10 mouse cellular contexts compared by ENCODE assay signal in genomic region chr7:99707038-99707595, GRCm38 (mm10). TPM values are rescaled to one million over a fixed set of nuclear protein-coding genes. Genes with fewer than 3 reads are reported as not detected.
DNase-seq lines count a peak whose midpoint lies in the region; ATAC-seq and TF ChIP-seq lines count a peak whose summit lies in the region.
"Had no signal": no experiment of that assay in that cellular context is flagged by ENCODE, and none has a peak within 500 bp of the region (broad histone marks: within the 10 kb centered on the region; RNA-seq: fewer than 3 reads in every experiment).

No protein-coding gene starts in this region.

- no peaks in the 10 kb centered on the region for H3K36me3 ChIP-seq in hindbrain, embryonic 10.5 days
- no peaks in the 10 kb centered on the region for H3K36me3 ChIP-seq in hindbrain, embryonic 11.5 days (ENCODE audit: control insufficient read depth, insufficient read depth, low read length)
- H3K36me3 ChIP-seq in hindbrain, embryonic 15.5 days, result no peaks in the 10 kb centered on the region
- no peaks in the 10 kb centered on the region for H3K36me3 ChIP-seq in lung, embryonic 14.5 days (ENCODE audit: insufficient read depth)
- H3K36me3 ChIP-seq in thymus, adult 2 months (ENCODE audit: control insufficient read depth, insufficient read depth, low read length), result no peaks in the 10 kb centered on the region
- no peaks in the 10 kb centered on the region for H3K36me3 ChIP-seq in liver, embryonic 12.5 days
- H3K36me3 ChIP-seq: liver, embryonic 13.5 days had no signal

- ATAC-seq in hindbrain, embryonic 11.5 days (ENCODE audit: low FRiP score), result no peak
- no peak for ATAC-seq in hindbrain, embryonic 15.5 days (ENCODE audit: low FRiP score, low read depth)
- ATAC-seq in lung, embryonic 14.5 days (ENCODE audit: insufficient read depth), result no peak
- ATAC-seq in liver, embryonic 12.5 days, result no peak

- H3K27me3 ChIP-seq in hindbrain, embryonic 10.5 days (ENCODE audit: insufficient read depth, poor library complexity, severe bottlenecking), result peaks cover 10% of the 10 kb centered on the region; the same call in 1 of the 2 replicates
- H3K27me3 ChIP-seq in hindbrain, embryonic 11.5 days (ENCODE audit: control insufficient read depth, insufficient read depth, low read length), result no peaks in the 10 kb centered on the region
- no peaks in the 10 kb centered on the region for H3K27me3 ChIP-seq in hindbrain, embryonic 15.5 days
- H3K27me3 ChIP-seq in lung, embryonic 14.5 days (ENCODE audit: insufficient read depth, low read length), result no peaks in the 10 kb centered on the region
- H3K27me3 ChIP-seq in thymus, adult 2 months (ENCODE audit: control insufficient read depth, insufficient read depth, low read length), result no peaks in the 10 kb centered on the region
- H3K27me3 ChIP-seq in liver, embryonic 12.5 days (replicated peaks), result peaks cover 23% of the 10 kb centered on the region

- no peak for DNase-seq in hindbrain, embryonic 10.5 days (ENCODE audit: low spot score)
- DNase-seq in hindbrain, embryonic 11.5 days (ENCODE audit: low spot score), result no peak
- peak; percentile 77 for DNase-seq in adrenal gland, postnatal 10 days
- DNase-seq in lung, embryonic 14.5 days, result no peak
- no peak for DNase-seq in urinary bladder, postnatal 25 days (ENCODE audit: low spot score)
- no peak for DNase-seq in thymus, adult 2 months
- DNase-seq: cerebellum, adult 2 months; liver, embryonic 13.5 days had no signal

- H3K9me3 ChIP-seq in hindbrain, embryonic 10.5 days, result no peaks in the 10 kb centered on the region
- no peaks in the 10 kb centered on the region for H3K9me3 ChIP-seq in hindbrain, embryonic 11.5 days (ENCODE audit: control insufficient read depth, low read length)
- no peaks in the 10 kb centered on the region for H3K9me3 ChIP-seq in hindbrain, embryonic 15.5 days
- H3K9me3 ChIP-seq in lung, embryonic 14.5 days (ENCODE audit: low read depth, low read length), result no peaks in the 10 kb centered on the region
- H3K9me3 ChIP-seq in liver, embryonic 12.5 days (replicated peaks), result no peaks in the 10 kb centered on the region
- H3K9me3 ChIP-seq: liver, embryonic 13.5 days had no signal

- peaks cover 55% of the 10 kb centered on the region for H3K4me1 ChIP-seq in hindbrain, embryonic 10.5 days (replicated peaks)
- H3K4me1 ChIP-seq in hindbrain, embryonic 11.5 days (replicated peaks; ENCODE audit: control insufficient read depth, insufficient read depth, low read length), result 0 out of 2 replicates have a peak, but pooled peaks cover 2% of the 10 kb centered on the region
- H3K4me1 ChIP-seq in hindbrain, embryonic 15.5 days (replicated peaks), result peaks cover 8% of the 10 kb centered on the region; the same call in 1 of the 2 replicates
- H3K4me1 ChIP-seq in lung, embryonic 14.5 days (ENCODE audit: insufficient read depth), result peaks cover 18% of the 10 kb centered on the region
- no peaks in the 10 kb centered on the region; the same call in 1 of the 2 replicates for H3K4me1 ChIP-seq in thymus, adult 2 months (replicated peaks; ENCODE audit: control insufficient read depth, insufficient read depth, low read length)
- peaks cover 3% of the 10 kb centered on the region; the same call in 1 of the 2 replicates for H3K4me1 ChIP-seq in liver, embryonic 12.5 days

- 45% methylated on average over 4 of the region's 4 CpGs for WGBS in hindbrain, embryonic 10.5 days
- 62% methylated on average over 4 of the region's 4 CpGs for WGBS in hindbrain, embryonic 11.5 days
- 44% methylated on average over 4 of the region's 4 CpGs for WGBS in hindbrain, embryonic 15.5 days
- WGBS in lung, embryonic 14.5 days, result 37% methylated on average over 4 of the region's 4 CpGs
- WGBS in thymus, adult 2 months, result 15% methylated on average over 4 of the region's 4 CpGs
- 17% methylated on average over 4 of the region's 4 CpGs for WGBS in liver, embryonic 12.5 days (ENCODE audit: insufficient replicate concordance)

- TF ChIP-seq POLR2A in thymus, adult 2 months (IDR thresholded peaks at IDR 0.05; ENCODE audit: control insufficient read depth, extremely low read depth, insufficient read depth, low read length, poor library complexity), result no peak

- H3K4me3 ChIP-seq in hindbrain, embryonic 10.5 days, result no peak overlapping the region
- H3K4me3 ChIP-seq in hindbrain, embryonic 11.5 days (ENCODE audit: low read depth, low read length), result no peak overlapping the region
- H3K4me3 ChIP-seq in hindbrain, embryonic 15.5 days, result no peak overlapping the region
- no peak overlapping the region for H3K4me3 ChIP-seq in lung, embryonic 14.5 days (ENCODE audit: low read depth, low read length)
- H3K4me3 ChIP-seq in thymus, adult 2 months (ENCODE audit: control insufficient read depth, insufficient read depth, low read length), result no peak overlapping the region
- no peak overlapping the region for H3K4me3 ChIP-seq in liver, embryonic 12.5 days
- H3K4me3 ChIP-seq: liver, embryonic 13.5 days had no signal

- no peak overlapping the region for H3K4me2 ChIP-seq in hindbrain, embryonic 11.5 days (replicated peaks; ENCODE audit: low read depth, low read length)
- no peak overlapping the region for H3K4me2 ChIP-seq in hindbrain, embryonic 15.5 days
- no peak overlapping the region for H3K4me2 ChIP-seq in lung, embryonic 14.5 days
- no peak overlapping the region for H3K4me2 ChIP-seq in liver, embryonic 12.5 days
- H3K4me2 ChIP-seq: liver, embryonic 13.5 days had no signal

- H3K9ac ChIP-seq in hindbrain, embryonic 11.5 days (ENCODE audit: low read depth, low read length), result no peak overlapping the region
- H3K9ac ChIP-seq in hindbrain, embryonic 15.5 days, result no peak overlapping the region
- no peak overlapping the region for H3K9ac ChIP-seq in lung, embryonic 14.5 days
- no peak overlapping the region for H3K9ac ChIP-seq in liver, embryonic 12.5 days
- H3K9ac ChIP-seq: liver, embryonic 13.5 days had no signal

- peak overlapping the region; percentile 60 for H3K27ac ChIP-seq in hindbrain, embryonic 10.5 days
- no peak overlapping the region for H3K27ac ChIP-seq in hindbrain, embryonic 11.5 days (ENCODE audit: low read depth, low read length)
- H3K27ac ChIP-seq in hindbrain, embryonic 15.5 days (replicated peaks), result peak overlapping the region; percentile 48; the same call in 1 of the 2 replicates
- peak overlapping the region; percentile 34; the same call in 1 of the 2 replicates for H3K27ac ChIP-seq in lung, embryonic 14.5 days (ENCODE audit: low read depth)
- H3K27ac ChIP-seq in thymus, adult 2 months (ENCODE audit: control insufficient read depth, insufficient read depth, low read length), result no peak overlapping the region
- no peak overlapping the region for H3K27ac ChIP-seq in liver, embryonic 12.5 days
- H3K27ac ChIP-seq: liver, embryonic 13.5 days had no signal

- no peak for TF ChIP-seq CTCF in lung, embryonic 14.5 days (IDR thresholded peaks at IDR 0.05; ENCODE audit: low read depth)
- TF ChIP-seq CTCF in thymus, adult 2 months (IDR thresholded peaks at IDR 0.05; ENCODE audit: borderline replicate concordance, control insufficient read depth, extremely low read depth, insufficient read depth, low read length, poor library complexity), result no peak

RNA-seq across cellular contexts. Expression of gene Slco2b1, which starts 4.0 kb away (rescaled TPM):
- polyA plus RNA-seq in hindbrain, embryonic 10.5 days (2016; fragmentation: Nextera tagmentation; extraction: Ambion mirVana), result 2.3 and 3.5 TPM in 2 replicates
- polyA plus RNA-seq in hindbrain, embryonic 11.5 days (2014; fragmentation: Nextera tagmentation; extraction: Ambion mirVana), result 2.1 and 2.4 TPM in 2 replicates
- total RNA-seq in adrenal gland, postnatal 10 days (2021), result 10 to 100 TPM; 17.5 to 17.6 TPM
- polyA plus RNA-seq in hindbrain, embryonic 15.5 days (2015; fragmentation: Nextera tagmentation; extraction: Ambion mirVana), result 6.7 and 7.1 TPM in 2 replicates
- 2.9 and 4.0 TPM in 2 replicates for polyA plus RNA-seq in lung, embryonic 14.5 days (2014; fragmentation: Nextera tagmentation; extraction: Ambion mirVana)
- polyA plus RNA-seq in thymus, adult 2 months (2012; rRNA removed), result 29.8 and 36.1 TPM in 2 replicates
- polyA plus RNA-seq in liver, embryonic 12.5 days (2016; fragmentation: Nextera tagmentation; extraction: Ambion mirVana), result 0.29 and 0.45 TPM in 2 replicates

RNA-seq across cellular contexts. Expression of gene Olfr520, which starts 23.0 kb away (rescaled TPM):
- not detected in 2 replicates for polyA plus RNA-seq in hindbrain, embryonic 10.5 days (2016; fragmentation: Nextera tagmentation; extraction: Ambion mirVana)
- not detected in 2 replicates for polyA plus RNA-seq in hindbrain, embryonic 11.5 days (2014; fragmentation: Nextera tagmentation; extraction: Ambion mirVana)
- not detected for total RNA-seq in adrenal gland, postnatal 10 days (2021)
- polyA plus RNA-seq in hindbrain, embryonic 15.5 days (2015; fragmentation: Nextera tagmentation; extraction: Ambion mirVana), result not detected in 2 replicates
- polyA plus RNA-seq in lung, embryonic 14.5 days (2014; fragmentation: Nextera tagmentation; extraction: Ambion mirVana), result not detected in 2 replicates
- not detected in 2 replicates for polyA plus RNA-seq in thymus, adult 2 months (2012; rRNA removed)
- polyA plus RNA-seq in liver, embryonic 12.5 days (2016; fragmentation: Nextera tagmentation; extraction: Ambion mirVana), result not detected in 2 replicates
- polyA plus RNA-seq: cerebellum, adult 2 months; liver, embryonic 13.5 days had no signal

RNA-seq across cellular contexts. Expression of gene Olfr521, which starts 56.2 kb away (rescaled TPM):
- not detected in 2 replicates for polyA plus RNA-seq in hindbrain, embryonic 10.5 days (2016; fragmentation: Nextera tagmentation; extraction: Ambion mirVana)
- polyA plus RNA-seq in hindbrain, embryonic 11.5 days (2014; fragmentation: Nextera tagmentation; extraction: Ambion mirVana), result not detected in 2 replicates
- not detected for total RNA-seq in adrenal gland, postnatal 10 days (2021)
- polyA plus RNA-seq in hindbrain, embryonic 15.5 days (2015; fragmentation: Nextera tagmentation; extraction: Ambion mirVana), result not detected in 2 replicates
- polyA plus RNA-seq in lung, embryonic 14.5 days (2014; fragmentation: Nextera tagmentation; extraction: Ambion mirVana), result not detected in 2 replicates
- not detected in 2 replicates for polyA plus RNA-seq in thymus, adult 2 months (2012; rRNA removed)
- polyA plus RNA-seq in liver, embryonic 12.5 days (2016; fragmentation: Nextera tagmentation; extraction: Ambion mirVana), result not detected in 2 replicates
- polyA plus RNA-seq: cerebellum, adult 2 months; liver, embryonic 13.5 days had no signal

Comparison
In these comparisons a context has a peak if more than half of its experiments do, and no peak if none do; other contexts are left out.
1. H3K27ac ChIP-seq: peak in hindbrain, embryonic 10.5 days (single experiment), hindbrain, embryonic 15.5 days (single experiment) and lung, embryonic 14.5 days (single experiment); none in hindbrain, embryonic 11.5 days (single experiment), thymus, adult 2 months (single experiment) and liver, embryonic 12.5 days (single experiment).